Mouse (Mus musculus): ENCODE measurements at regions not wholly inside any gene's neighbourhood (a gene's known extent, or its start where the extent isn't known, plus 50 kb on each side); places are given as distances from the start of the nearest gene placed in this dataset.
"Not testable (repeated sequence)": the region's sequence is repeated elsewhere in the genome, so short reads cannot be mapped to it uniquely, and the experiment has no call there.

DNA sequence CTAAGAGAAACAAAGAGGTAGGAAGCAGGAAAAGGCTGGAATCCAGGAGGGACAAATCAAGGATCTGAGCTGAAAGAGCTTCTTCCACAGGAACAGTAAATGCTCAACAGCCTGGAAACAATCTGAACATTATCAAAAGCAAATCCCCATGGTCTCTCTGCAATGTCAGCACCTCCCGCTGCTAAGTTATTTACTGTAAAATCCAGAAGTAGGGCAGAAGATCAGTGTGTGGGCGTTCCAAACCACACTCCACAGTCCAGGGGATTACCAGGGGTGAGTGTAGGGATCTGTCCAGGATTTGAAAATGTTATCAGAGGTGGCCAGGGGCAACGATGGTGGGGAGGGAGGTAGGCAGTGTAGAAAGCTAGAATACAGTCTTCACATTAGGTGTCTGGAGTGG is 124.0 kb downstream of the Fasl start:
- Histone ChIP-seq H3K27ac (ENCODE audit: control insufficient read depth, insufficient read depth, low read depth, low read length, poor library complexity) (no peak overlapping the region), H3K4me3 (replicated peaks; ENCODE audit: control insufficient read depth, low read depth, low read length) (no peak overlapping the region), H3K4me1 (ENCODE audit: control insufficient read depth, insufficient read depth, low read length) (no peaks in the 10 kb centered on the region)
- 67% methylated on average over 3 of the region's 3 CpGs for WGBS
- TF ChIP-seq POLR2A (IDR thresholded peaks at IDR 0.05; ENCODE audit: borderline replicate concordance, control insufficient read depth, low read depth, low read length) (no peak), CTCF (IDR thresholded peaks at IDR 0.05; ENCODE audit: control insufficient read depth, insufficient read depth, low read length) (no peak)

DNA sequence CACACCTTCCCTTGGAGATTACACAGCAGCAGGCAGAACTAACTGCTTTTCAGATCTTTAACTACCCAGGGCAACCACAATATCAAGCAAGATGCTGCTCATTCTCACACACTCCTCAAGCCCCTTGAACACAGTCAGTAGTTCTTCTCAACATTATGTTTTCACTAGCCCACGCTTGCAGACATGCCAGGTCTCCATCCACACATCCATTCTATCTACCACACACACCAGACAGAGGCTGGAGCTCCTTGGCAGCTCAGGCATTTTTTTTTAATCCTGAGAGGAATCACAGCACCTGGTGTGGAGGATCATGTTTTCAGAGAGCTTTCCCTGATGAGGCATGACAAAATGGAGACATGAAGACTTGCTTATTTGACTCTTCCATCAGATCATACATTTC is 124.9 kb downstream of the Fasl start:
- no peak overlapping the region for H3K4me3 ChIP-seq (replicated peaks; ENCODE audit: control insufficient read depth, low read depth, low read length)
- WGBS: 74% methylated on average over 1 of the region's 1 CpGs
- H3K4me1 ChIP-seq (ENCODE audit: control insufficient read depth, insufficient read depth, low read length): no peaks in the 10 kb centered on the region
- no peak overlapping the region for H3K27ac ChIP-seq (ENCODE audit: control insufficient read depth, insufficient read depth, low read depth, low read length, poor library complexity)
- TF ChIP-seq CTCF (IDR thresholded peaks at IDR 0.05; ENCODE audit: control insufficient read depth, insufficient read depth, low read length): no peak

DNA sequence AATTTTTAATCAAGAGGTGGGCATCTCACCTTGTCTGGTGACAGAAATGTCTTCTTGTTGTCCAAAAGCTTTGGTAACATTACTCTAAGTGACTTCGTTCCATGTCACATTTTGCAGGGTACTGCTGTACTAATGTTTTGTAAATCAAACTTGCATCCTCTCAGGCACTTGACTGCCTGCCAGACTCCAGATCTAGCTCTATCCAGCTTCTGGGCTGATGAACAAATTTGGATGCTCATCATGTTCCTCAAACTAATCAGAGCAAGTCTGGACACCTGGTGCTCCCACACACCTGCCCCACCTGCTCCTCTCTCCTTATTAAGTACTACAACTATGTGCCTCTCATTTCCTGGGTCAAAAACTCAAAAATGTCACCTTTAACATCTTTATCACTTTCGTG is 126.1 kb downstream of the Fasl start:
- 75% methylated on average over 2 of the region's 2 CpGs for WGBS
- TF ChIP-seq POLR2A (IDR thresholded peaks at IDR 0.05; ENCODE audit: borderline replicate concordance, control insufficient read depth, low read depth, low read length): no peak
- no peak for TF ChIP-seq CTCF (IDR thresholded peaks at IDR 0.05; ENCODE audit: control insufficient read depth, insufficient read depth, low read length)
- Histone ChIP-seq H3K4me1 (ENCODE audit: control insufficient read depth, insufficient read depth, low read length) (no peaks in the 10 kb centered on the region), H3K4me3 (replicated peaks; ENCODE audit: control insufficient read depth, low read depth, low read length) (no peak overlapping the region), H3K27ac (ENCODE audit: control insufficient read depth, insufficient read depth, low read depth, low read length, poor library complexity) (no peak overlapping the region)

DNA sequence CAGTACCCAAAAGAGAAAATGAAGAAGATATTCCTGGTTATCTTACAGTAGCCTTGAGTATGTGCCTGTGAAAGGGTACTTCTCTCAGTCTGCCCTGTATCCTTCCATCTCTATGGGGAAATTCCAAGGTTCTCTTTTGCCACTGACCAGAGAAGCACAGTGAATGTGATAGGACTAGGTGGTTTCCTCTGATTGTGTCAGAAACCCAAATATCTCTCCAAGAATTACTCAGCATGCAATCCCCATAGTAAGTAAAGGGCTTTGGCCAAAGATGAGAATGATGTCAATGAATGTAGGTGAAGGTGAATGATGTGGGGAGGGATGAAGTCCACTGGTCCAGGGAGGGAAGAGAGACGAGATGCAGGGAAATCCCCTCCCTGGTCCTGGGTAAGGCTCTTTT is 130.8 kb downstream of the Fasl start:
- WGBS: 77% methylated on average over 1 of the region's 1 CpGs
- TF ChIP-seq POLR2A (IDR thresholded peaks at IDR 0.05; ENCODE audit: borderline replicate concordance, control insufficient read depth, low read depth, low read length) (no peak), CTCF (IDR thresholded peaks at IDR 0.05; ENCODE audit: control insufficient read depth, insufficient read depth, low read length) (no peak)
- no peaks in the 10 kb centered on the region for H3K4me1 ChIP-seq (ENCODE audit: control insufficient read depth, insufficient read depth, low read length)
- no peak overlapping the region for H3K27ac ChIP-seq (ENCODE audit: control insufficient read depth, insufficient read depth, low read depth, low read length, poor library complexity)
- no peak overlapping the region for H3K4me3 ChIP-seq (replicated peaks; ENCODE audit: control insufficient read depth, low read depth, low read length)

DNA sequence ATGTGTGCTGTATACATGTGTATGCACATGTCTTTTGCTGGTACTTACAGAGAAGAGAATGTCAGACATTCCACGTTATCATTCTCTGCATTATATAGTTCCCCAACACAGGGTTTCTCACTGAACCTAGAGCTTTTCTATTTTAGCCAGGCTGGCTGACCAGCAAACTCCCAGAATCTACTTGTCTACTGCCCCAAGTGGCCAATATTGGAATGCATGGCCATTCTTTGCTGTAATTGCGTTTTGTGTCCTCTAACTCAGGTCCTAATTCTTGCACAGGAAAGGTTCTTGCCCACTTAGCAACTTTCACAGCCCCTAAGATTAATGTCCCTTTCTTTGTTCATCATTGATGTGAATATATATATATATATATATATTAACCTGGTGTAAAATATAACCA is 138.9 kb downstream of the Fasl start:
- no peak overlapping the region for H3K27ac ChIP-seq (ENCODE audit: control insufficient read depth, insufficient read depth, low read depth, low read length, poor library complexity)
- no peak overlapping the region for H3K4me3 ChIP-seq (replicated peaks; ENCODE audit: control insufficient read depth, low read depth, low read length)
- WGBS: 78% methylated on average over 2 of the region's 2 CpGs
- TF ChIP-seq POLR2A (IDR thresholded peaks at IDR 0.05; ENCODE audit: borderline replicate concordance, control insufficient read depth, low read depth, low read length) (no peak), CTCF (IDR thresholded peaks at IDR 0.05; ENCODE audit: control insufficient read depth, insufficient read depth, low read length) (no peak)
- no peaks in the 10 kb centered on the region for H3K4me1 ChIP-seq (ENCODE audit: control insufficient read depth, insufficient read depth, low read length)

DNA sequence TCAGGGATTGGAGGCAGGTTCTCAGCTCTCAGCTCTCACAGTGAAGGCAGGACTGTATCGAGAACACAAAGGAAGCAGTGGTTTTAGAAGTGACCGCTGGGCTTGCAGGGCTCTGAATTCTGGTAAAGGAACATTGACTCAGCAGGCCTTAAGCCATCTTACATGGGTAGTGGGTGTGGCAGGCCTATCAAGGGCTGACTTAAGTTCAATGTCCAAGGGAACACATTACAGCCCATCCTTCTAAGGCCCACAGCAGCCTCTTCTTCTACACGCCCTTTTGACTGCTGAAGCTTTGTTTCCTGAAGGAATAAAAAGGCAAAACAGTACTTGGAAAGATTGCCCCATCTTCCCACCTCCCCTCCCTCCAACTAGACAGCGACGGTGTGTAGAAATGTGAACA is 137.6 kb downstream of the Tnfsf18 start:
- 69% methylated on average over 5 of the region's 5 CpGs for WGBS

DNA sequence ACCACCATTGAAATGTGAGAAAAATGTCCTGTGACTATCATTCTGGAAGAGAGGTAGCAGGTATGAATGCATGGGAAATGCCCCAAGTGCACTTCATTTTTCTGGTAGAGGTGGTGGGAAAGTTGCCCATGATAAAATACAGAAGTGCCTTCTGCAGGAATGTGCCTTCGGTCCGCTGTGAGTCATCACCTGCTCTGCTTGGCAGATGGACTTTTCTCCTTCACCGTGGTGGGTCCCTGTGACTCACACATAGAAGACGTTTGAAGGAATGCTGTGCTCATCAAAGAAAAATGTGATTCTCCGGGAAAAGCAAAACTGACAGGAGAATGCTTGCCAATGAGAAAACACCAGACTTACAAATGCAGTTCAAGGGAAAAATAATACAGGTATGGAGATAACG is 126.8 kb downstream of the Tnfsf18 start:
- Histone ChIP-seq H3K4me3 (replicated peaks; ENCODE audit: control insufficient read depth, low read depth, low read length) (no peak overlapping the region), H3K4me1 (ENCODE audit: control insufficient read depth, insufficient read depth, low read length) (no peaks in the 10 kb centered on the region), H3K27ac (ENCODE audit: control insufficient read depth, insufficient read depth, low read depth, low read length, poor library complexity) (no peak overlapping the region)
- TF ChIP-seq POLR2A (IDR thresholded peaks at IDR 0.05; ENCODE audit: borderline replicate concordance, control insufficient read depth, low read depth, low read length) (no peak), CTCF (IDR thresholded peaks at IDR 0.05; ENCODE audit: control insufficient read depth, insufficient read depth, low read length) (no peak)
- 71% methylated on average over 6 of the region's 6 CpGs for WGBS

More for the DNA sequence above, 137.6 kb downstream of the Tnfsf18 start:
- Histone ChIP-seq H3K4me3 (replicated peaks; ENCODE audit: control insufficient read depth, low read depth, low read length) (no peak overlapping the region), H3K27ac (ENCODE audit: control insufficient read depth, insufficient read depth, low read depth, low read length, poor library complexity) (no peak overlapping the region), H3K4me1 (ENCODE audit: control insufficient read depth, insufficient read depth, low read length) (no peaks in the 10 kb centered on the region)
- no peak for TF ChIP-seq CTCF (IDR thresholded peaks at IDR 0.05; ENCODE audit: control insufficient read depth, insufficient read depth, low read length)

DNA sequence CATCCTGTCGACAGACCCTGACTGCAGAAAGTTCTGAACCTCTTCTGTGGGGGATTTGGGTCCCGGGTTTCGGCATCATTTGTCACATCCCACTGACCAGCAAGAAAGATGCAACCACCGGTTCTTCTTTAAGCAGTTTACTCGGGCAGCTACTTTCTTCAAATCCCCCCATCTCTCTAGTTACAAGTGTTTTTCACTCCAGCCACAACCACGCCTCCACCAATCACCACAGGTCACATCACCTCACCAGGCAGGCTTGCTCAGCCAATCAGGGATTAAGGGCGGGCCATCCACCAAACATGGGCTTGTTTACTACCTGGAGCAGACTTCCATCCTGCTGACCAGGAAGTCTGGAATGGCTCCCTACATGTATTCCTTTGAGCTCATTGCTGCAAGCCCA is 119.6 kb downstream of the Tnfsf18 start:
- H3K4me3 ChIP-seq (replicated peaks; ENCODE audit: control insufficient read depth, low read depth, low read length); H3K27ac ChIP-seq (ENCODE audit: control insufficient read depth, insufficient read depth, low read depth, low read length, poor library complexity); H3K4me1 ChIP-seq (ENCODE audit: control insufficient read depth, insufficient read depth, low read length): not testable (repeated sequence)
- 87% methylated on average over 7 of the region's 7 CpGs for WGBS

DNA sequence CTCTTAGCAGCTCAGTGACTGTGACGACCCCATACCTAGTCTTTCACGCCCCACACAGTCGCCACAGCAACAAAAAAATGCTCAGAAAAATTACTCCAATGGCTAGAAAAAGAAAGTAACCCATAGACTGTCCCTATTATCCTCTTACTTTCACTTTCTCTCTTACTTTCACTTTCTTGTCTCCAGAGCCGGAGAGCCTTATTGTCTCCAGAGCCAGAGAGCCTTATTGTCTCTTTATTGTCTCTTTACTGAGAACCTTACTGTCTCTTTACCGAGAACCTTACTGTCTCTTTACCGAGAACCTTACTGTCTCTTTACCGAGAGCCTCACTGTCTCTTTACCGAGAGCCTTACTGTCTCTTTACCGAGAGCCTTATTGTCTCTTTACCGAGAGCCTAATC is 119.2 kb downstream of the Tnfsf18 start:
- H3K4me3 ChIP-seq (replicated peaks; ENCODE audit: control insufficient read depth, low read depth, low read length); H3K4me1 ChIP-seq (ENCODE audit: control insufficient read depth, insufficient read depth, low read length): not testable (repeated sequence)
- WGBS: 76% methylated on average over 10 of the region's 10 CpGs

DNA sequence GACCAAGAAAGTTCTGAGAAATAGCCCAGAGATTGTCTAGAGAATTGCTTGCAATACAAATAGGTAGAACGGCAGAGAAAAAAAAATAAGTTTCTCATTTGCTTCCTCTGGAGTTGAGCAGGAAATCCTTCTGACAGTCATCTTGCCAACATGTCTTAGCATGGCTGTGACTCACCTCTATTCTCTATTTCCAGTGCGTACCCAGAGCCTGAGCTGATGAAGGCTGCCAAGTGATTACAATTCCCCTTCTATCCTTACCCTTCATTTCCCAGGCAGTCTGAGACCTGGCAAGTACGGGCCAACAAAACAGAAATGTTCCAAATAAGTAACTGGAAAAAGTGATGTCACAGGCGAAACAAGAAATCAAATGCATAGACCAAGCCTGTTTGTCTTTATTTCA is 113.0 kb downstream of the Tnfsf18 start:
- Histone ChIP-seq H3K27ac (ENCODE audit: control insufficient read depth, insufficient read depth, low read depth, low read length, poor library complexity) (no peak overlapping the region), H3K4me1 (ENCODE audit: control insufficient read depth, insufficient read depth, low read length) (no peaks in the 10 kb centered on the region), H3K4me3 (replicated peaks; ENCODE audit: control insufficient read depth, low read depth, low read length) (no peak overlapping the region)
- WGBS: 61% methylated on average over 4 of the region's 4 CpGs
- TF ChIP-seq POLR2A (IDR thresholded peaks at IDR 0.05; ENCODE audit: borderline replicate concordance, control insufficient read depth, low read depth, low read length) (no peak), CTCF (IDR thresholded peaks at IDR 0.05; ENCODE audit: control insufficient read depth, insufficient read depth, low read length) (no peak)

More for the DNA sequence above, 119.2 kb downstream of the Tnfsf18 start:
- not testable (repeated sequence) for H3K27ac ChIP-seq (ENCODE audit: control insufficient read depth, insufficient read depth, low read depth, low read length, poor library complexity)
